Mouse (Mus musculus) adrenal gland, adult 18-20 months (tissue): ENCODE measurements around the gene Banp. TPM values are rescaled to one million over a fixed set of nuclear protein-coding genes. Genes with fewer than 3 reads are reported as not detected.
A peak's percentile ranks its signal among the peaks of the same experiment; 100 is the strongest.

Experiments
- DNase-seq, 2 experiments: peaks; one replicate each; pipeline ENCODE4 v3.0.0; 2021 to 2022; ENCODE audit warnings: low spot score in 2 of 2
- long read RNA-seq, 2 experiments: library from polyadenylated mRNA; stranded (forward); transcript quantifications; one replicate each; pipeline ENCODE4 v2.0.0; 2021
- total RNA-seq, 2 experiments: library from RNA; stranded (reverse); gene quantifications; 1 replicate in 1 of 2; 2 replicates in 1 of 2; pipeline ENCODE4 v1.2.3; 2021

The Banp gene
- 10 to 100 TPM; 44.8 to 48.9 TPM for total RNA-seq
- long read RNA-seq, experiment 1, full-length matches to known transcripts = 24 of 47 reads
- long read RNA-seq, experiment 1, partial matches to known transcripts = 6 of 47 reads
- long read RNA-seq, experiment 1, other reads (novel, unspliced or antisense) = 17 of 47 reads
- long read RNA-seq, experiment 2, transcript Banp-202 (13 exons, 2,289 nt) = minor isoform, 9 of 44 reads
- long read RNA-seq, experiment 2, transcript Banp-201 (13 exons, 1,970 nt) = major isoform, 13 of 44 reads
- long read RNA-seq, experiment 2, partial matches to known transcripts = 8 of 44 reads
- long read RNA-seq, experiment 2, other reads (novel, unspliced or antisense) = 13 of 44 reads

DNA sequence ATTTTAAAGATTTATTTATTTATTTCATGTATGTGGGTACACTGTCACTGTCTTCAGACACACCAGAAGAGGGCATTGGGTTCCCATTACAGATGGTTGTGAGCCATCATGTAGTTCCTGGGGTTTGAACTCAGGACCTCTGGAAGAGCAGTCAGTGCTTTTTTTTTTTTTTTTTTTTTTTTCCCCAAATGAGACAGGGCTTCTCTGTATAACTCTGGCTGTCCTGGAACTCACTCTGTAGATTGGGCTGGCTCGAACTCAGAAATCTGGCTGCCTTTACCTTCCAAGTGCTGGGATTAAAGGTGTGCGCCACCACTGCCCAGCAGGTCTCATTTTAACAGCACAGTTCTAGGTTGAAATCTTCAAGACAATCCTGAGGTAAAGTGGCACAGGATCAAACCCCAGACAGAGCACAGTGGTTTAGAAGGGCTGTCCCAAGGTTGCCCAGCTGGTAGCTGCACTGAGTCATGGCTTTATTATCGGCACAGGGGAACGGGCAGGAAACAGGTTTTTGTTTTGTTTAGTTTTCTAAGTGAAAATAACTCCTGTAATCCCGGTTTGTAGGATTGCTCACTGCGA lies at the start of gene Banp:
TSS of gene Banp (plus strand) at position 529 of the 579 bp plus-strand sequence.
- DNase-seq = no peak

DNA sequence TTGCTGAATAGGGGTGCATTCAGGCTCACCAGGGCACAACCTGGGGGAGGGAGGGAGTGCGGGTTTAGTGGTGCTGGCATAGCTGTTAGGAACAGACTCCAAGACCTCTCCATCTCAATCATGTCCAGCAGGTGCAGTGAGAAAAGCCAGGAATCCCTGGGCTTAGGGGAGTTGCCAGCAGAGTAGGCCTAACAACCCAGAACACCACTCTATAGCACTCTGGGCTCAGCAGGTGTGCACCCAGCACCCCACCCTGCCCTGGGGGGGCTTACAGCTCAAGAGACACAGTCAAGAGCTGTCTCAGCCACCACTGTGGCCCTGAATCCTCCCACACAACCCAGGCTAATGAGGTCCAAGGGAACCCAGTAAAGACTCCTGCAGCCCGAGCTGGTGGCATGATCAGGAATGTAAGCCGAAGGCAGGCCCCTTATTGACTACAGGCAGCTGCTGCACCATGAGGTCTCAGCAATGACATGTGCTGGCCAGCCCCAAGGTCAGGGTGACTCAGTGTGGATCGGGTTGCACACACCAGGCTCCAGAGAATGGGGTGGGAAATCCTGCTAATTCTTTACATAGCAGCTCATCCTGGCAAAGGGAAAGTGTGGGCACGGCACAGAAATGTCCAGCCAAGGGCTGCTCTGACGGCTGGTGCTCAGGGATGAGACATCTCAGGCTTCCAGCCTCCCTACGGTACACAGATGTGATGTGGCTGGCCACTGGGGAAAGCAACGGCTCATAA lies 47.9 kb upstream of the Banp start:
- peak in 1 of 2 experiments; percentile 63 for DNase-seq

DNA sequence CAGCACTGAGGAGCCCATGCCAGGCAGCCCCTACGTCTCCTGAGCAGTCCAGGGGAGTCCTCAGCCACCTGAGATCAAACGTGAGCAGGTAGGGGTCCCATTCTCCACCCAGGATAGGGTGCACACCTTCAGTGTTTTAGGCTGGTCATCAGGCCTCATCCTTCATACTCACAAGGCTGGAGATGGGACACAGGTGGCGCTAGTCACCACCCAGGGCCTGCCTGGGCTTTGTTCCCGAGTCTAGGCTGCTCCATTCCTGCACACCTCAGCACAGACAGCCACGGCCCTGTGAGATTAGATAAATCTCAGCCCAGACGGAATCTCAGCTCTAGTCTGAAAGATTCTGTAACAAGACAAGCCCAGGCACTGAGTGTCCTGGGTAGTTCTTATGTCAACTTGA lies 45.6 kb upstream of the Banp start:
- no peak for DNase-seq

DNA sequence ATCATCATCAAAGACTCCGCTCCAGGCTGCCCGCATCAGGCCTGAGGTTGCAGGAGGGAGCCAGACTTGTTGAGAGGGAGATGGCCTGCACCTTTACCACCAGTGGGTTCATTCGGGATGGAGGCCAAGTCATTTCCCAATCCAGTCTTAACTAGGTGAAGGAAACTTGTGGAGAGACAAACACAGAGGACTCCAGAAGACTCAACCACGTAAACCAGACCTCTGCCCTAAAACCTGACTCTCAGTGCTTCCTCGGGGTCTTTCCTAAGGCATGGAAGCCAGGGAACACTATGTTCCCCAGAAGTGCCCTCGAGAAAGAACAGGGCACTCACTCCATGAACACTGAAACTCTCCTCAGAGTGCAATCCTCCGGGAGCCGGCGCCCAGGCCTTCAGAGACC lies 44.6 kb upstream of the Banp start:
- DNase-seq = no peak

DNA sequence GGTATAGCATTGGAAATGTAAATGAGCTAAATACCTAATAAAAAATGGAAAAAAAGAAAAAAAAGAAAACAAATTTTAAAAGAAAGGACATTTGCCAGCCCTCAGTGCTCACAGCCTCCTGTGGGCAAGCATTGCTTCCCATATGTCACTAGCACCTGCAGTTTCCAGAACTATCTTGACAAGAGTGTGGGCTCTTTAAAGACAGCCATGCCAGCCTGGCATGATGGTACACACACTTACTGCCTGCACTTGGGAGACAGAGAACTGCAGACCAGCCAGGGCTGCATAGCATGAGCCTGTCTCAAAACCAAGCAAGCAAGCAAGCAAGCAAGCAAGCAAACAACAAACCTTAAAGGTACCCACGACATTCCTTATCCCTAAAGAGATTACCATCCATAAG lies 44.1 kb upstream of the Banp start:
- no peak for DNase-seq

DNA sequence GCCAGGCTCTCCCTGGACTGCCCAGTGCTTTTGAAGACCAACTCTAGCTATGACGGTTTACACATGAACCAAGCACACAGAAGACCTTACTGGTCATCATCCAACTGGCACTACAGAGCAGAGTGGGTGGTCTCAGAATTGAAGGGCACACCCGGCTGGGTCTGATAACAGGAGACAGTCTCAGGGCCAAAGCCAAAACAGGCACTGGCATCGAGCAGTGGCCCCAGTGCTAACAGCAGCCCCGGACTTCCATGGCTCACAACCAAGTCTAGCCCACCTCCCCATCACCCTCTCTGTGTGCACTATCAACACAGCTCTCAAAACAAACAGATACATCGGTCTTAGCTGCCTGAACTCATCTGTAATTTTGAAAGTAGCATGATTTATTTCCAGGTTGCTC lies 43.7 kb upstream of the Banp start:
- DNase-seq = no peak

DNA sequence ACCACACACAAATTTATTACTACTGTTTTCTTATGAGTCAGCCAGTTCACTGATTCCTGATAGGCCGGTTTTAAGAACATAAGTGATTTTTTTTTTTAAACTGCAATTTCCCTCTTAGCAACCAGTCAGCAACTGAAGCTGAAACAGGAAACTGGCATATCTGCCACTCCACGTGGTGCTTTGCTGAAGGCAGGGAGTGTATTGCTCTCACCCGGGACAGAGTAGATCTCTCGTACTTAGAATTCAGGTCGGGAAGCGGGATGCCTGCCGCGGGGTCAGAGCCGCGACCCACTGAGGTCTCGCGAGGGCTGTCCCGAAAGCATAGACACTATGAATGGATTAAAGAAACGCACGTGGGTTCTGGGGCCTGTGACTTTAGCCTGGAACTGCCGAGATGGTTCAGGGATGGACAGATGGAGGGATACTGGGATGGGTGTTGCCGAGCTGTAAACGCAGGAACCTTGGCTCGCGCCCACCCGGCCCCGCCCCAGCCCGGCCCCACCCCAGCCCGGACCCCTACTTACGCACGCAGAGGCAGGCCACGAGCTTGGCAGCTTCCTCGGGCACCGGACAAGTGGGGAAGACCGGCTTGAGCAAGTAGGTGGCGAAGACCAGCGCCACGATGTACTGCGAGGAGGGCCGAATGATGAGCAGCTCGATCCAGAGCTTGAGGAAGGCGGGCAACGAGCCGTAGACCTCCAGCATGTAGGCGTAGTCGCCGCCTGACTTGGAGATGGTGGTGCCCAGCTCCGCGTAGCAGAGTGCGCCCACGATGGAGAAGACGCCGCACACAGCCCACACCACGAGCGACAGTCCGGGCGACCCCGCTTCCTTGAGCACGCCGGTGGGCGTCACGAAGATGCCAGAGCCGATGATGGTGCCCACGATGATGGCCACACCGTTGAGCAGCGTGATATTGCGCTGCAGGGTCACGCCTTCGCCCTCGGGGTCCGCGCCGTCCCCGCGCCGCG lies 42.7 kb upstream of the Banp start:
- DNase-seq = peak in 1 of 2 experiments; percentile 33

DNA sequence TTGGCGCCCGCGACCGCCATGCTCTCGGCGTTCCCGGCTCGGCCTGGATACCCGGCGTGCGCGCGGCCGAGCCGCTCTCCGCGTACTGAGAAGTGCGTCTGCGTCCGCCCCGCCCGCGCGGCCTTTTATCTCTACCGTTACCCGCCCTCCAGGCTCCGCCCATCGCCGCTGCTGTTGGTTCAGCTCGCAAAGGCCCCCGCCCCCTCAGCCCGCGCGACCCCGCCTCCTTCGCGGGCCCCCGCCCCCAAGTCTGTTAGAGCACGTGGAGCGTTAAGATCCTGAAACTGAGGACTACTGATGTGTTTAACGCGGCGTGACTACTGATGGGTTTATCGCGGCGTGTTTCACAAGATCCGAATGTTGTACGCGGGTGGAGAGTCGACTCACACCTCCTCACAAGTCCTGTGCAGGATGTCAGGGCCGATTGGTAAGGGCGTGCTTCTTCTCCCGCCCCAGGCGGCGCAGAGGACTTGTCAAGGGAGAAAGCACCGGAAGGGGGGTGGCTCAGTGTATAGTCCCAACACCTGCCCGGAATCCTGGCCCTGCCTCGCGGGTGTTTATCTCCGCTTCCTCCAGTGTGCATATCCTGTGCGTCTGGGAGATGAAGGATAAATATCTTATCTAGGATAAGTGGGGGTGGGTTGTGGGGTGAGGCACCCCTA lies 41.8 kb upstream of the Banp start, which contains the start of gene Slc7a5:
TSS of gene Slc7a5 (minus strand) at position 108 of the 662 bp plus-strand sequence.
- peak; percentile 98 to 99 for DNase-seq

DNA sequence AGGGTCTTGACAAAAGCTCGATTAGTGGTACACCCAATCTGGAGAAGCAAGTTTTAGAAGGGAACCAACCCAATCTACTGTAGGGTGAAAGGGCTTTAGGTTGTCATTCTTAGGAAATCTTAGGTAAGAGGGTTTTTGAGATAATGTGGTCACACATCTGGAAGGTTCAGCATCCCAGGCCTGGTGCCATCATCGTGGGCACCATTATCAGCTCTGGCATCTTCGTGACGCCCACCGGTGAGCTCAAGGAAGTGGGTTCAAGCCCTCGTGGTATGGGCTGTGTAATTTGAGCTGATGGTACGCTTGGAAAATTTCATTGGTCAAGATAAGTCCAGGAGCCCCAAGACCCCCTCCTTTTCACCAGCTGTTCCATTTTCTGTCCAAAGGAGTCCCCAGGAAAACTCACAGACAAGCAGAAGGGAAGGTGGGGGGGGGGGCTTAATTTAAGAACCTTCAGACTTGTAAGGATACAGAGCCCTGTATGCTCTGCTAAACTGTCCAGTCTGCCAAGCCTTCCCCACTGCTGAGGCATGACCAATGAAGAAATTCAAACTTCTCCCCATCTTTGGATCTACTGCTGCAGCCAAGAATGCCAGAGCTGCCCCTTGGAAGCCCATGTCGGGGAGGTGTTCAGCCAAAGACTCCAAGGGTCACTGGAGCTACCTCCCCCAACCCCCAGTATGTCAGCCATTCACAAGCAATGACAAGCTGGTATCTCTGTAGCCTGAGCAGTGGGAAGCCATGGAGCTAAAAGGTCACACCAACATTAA lies 41.0 kb upstream of the Banp start:
- DNase-seq = no peak

DNA sequence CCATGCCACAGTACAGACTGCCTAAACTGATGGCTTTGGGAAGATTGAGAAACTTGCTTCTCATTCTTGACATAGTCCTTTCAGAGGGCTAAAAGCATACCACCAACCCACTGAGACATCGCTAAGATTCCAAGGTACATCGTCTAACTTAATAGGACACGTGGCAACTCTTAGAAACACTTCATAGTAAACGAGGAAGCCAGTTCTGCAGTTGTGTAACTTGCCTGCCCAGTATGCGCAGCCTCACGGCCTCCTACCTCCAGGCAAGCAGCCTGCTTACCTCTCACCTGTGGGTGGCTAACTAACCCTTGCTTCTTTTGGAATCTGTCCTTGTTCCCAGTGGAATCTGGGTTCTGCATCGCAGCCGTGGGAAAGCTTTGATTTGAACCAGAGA lies 40.4 kb upstream of the Banp start:
- no peak for DNase-seq

DNA sequence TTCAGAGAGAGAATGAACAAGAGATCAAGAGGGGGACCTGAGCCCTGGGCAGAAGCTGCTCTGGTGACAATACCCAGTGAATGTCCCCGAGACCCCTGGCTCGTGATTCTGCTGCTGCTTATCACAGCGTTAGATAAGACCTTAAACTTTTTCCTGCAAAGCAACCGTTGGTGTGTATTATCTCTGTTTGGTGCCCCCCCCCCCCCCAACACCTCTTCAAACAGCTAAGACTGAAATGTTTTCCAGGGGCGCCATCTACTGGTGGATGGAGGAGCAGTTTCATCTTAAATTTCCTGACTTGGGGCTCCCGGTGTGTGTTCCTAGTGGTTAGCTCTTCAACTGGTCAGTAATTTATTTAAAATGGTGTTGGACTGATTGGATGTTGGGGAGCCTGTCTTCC lies 39.9 kb upstream of the Banp start:
- DNase-seq = peak; percentile 72 to 78

DNA sequence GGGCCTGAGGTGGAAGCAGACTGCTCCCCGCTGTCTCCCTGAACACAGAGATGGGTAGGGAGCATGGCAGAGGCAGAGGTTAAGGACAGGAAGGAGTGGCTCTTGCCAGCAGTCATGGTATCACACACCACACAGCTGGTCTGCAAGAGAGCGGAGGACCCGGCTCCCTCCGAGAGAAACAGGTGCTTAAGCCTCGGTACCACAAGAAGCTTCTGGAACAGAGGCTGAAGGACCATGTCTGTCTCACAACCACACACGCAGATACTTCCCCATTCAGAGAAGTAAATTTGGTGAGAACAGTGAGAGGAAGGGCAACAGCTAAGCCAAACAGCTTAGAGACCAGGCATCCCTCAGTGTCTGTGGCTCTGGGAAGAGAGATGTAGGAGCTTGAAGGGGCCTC lies 38.1 kb upstream of the Banp start:
- no peak for DNase-seq

DNA sequence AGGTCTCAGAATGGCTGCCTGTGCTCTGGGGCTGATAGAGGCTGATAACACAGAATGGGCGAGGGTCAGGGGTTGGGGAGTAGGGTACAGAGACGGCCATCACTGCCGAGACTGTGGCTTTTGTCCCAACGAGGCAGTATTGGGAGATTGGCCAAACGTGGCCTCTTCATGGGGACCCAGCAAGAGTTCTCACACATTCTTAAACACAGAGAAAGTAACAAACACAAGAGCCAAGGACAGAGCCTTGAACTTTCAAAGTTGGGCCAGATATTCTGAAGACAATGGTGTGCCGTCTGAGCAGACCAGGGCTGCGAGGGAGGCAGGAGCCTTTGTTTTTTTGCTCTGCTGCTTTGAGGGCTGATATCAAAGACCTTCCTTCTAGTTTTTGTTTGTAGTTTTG lies 37.6 kb upstream of the Banp start:
- DNase-seq = no peak

DNA sequence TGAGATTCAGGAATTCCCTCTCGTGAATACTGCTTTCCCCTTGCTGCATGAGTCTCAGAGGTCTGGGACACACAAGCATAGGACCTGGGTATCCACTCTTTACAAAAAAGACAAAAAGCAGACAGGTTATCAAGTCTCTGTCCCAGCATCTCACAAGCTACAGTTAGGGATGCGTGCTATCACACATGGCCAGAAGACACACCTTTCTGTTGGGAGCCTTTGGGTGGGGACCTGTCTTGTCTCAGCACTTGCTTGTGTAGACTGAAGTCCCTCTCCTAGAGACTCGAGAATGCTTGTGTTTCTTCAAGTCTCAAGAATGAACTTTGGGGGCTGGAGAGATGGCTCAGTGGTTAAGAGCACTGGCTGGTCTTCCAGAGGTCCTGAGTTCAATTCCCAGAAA lies 36.7 kb upstream of the Banp start:
- DNase-seq = no peak

DNA sequence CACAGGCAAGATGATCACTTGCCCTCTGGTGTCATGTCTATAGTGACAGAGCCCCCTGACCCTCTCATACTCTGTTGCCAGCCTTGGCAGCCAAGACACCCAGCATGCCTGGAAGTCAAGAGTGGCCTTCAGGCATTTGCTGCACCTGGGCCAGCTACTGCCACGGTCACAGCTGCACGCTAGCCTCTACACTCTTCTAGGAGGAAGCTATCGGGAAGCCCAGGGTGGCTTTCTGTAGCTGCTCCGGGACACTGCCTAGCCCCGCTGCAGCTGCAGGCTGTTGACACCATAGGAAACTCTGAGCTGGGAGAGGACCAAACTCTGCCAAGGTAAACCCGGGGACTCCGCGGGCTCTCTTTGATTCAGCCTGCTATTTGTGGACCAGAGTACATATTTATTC lies 36.2 kb upstream of the Banp start:
- no peak for DNase-seq

DNA sequence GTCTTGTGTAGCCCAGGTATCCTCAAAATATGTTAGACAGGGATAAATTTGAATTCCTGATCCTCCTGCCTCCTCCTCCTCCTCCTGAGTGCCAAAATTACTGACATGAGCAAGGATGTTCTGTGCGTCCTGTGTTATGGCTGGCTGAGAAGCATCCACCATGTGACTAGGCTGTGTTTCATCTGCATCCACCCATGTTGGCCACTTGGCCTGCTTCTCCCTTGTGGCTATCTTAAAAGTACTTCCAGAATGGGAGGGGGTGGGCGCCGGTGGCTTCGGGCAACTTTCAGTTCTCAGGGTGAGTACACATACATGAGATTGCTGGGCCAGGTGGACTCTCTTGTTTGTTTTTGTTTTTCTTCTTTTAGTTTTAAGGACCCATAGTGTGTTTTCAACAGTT lies 30.4 kb upstream of the Banp start:
- no peak for DNase-seq

DNA sequence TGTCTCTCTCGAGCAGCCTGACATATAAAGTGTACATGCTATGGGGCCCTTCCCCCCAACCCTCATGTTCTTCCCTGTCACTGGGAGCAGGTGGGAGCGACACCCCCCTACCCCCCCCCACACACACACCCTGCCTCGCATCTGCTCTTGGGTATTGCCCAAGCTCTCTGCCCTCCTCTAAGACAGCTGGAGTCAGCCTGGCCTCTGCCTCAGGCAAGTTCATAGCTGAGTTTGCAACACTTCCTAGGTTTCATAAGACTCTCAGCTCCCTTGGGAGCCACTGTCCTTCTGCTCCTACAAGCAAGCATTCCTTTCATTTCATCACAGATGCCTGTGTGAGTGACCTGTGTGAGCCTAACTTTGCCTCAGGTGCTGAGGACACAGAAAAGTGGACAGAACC lies 29.8 kb upstream of the Banp start:
- no peak for DNase-seq

DNA sequence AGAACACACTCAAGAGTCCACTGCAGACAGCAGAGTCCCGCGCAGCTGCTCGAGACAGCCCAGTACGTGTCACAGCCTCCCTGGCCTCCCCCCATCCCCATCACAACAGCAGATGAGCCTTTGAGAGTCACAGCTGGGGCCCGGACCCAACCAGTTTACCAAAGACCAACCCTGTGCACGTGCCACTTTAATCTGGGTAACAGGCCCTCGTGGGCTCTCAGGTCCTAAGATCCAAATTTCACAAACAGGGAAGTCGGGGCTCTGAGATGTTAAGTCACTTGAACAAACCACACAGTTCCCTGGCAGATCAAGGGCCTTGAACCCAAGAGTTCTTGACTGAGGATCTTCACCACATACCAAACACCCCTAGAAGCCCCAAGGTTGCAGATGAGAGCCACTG lies 28.0 kb upstream of the Banp start:
- no peak for DNase-seq

DNA sequence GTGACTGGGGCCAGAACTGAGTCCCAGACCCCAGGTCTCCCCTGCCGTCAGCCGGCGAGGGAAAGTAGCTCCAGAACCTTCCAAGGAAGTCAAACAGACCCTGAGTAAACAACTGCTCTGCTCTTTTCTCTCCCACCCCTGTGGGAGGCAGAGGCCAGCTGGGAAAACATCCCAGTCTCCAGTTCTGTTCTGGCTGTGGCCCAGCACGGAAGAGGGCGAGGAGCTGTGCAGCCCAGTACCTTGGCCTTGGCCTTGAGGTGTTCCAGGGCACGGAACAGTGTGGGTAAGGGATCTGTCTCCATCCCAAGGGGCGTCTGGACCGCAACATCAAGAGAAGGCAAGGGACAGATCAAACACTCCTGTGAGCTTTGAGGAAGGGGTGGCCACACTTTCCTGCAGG lies 27.4 kb upstream of the Banp start:
- no peak for DNase-seq

DNA sequence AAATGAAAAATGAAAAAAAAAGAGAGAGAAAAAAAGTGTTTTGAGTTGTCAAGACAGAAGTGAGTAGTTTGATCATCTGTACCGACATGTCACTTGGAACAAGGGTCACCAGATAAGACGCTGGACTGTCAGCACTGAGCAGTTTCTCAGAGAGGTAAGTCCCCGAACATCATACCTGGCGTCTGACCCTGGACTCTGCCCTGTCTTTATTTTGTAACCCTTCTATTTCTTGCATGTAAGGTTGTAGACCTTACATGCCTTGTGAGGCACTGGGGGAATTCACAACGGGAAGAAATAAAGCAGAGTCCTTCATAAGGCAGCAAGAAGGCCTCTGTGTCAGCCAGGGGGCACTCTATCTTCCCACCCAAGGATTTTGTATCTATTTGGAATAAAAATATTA lies 24.9 kb upstream of the Banp start:
- DNase-seq = no peak
